Mouse (Mus musculus) CH12.LX (cell line): ENCODE data around the gene Plekhm3.

Source experiments
- CTCF ChIP-seq, 2 experiments: IDR thresholded peaks in 1 of 2; conservative IDR thresholded peaks in 1 of 2; 2 replicates each; pipeline ENCODE4 v1.5.1; 2011 to 2012; ENCODE audit warnings: low read depth in 2 of 2, low read length in 2 of 2, improper control_type of control experiment in 1 of 2, inconsistent platforms in 1 of 2, mild to moderate bottlenecking in 1 of 2, moderate library complexity in 1 of 2
- HCFC1 ChIP-seq: IDR thresholded peaks from 2 replicates; pipeline ENCODE4 v1.6.1; 2012; ENCODE audit warnings: low read depth, mild to moderate bottlenecking, inconsistent platforms, low read length, improper control_type of control experiment
- NRF1 ChIP-seq: IDR thresholded peaks from 2 replicates; pipeline ENCODE4 v1.6.1; 2014; ENCODE audit warnings: low read depth, mild to moderate bottlenecking, inconsistent platforms, low read length, improper control_type of control experiment, moderate library complexity
- POLR2A ChIP-seq: IDR thresholded peaks from 2 replicates; pipeline ENCODE4 v1.6.1; 2011; ENCODE audit warnings: low read depth, mild to moderate bottlenecking, improper control_type of control experiment, low read length
- TCF12 ChIP-seq: IDR thresholded peaks from 2 replicates; pipeline ENCODE4 v1.6.1; 2014; ENCODE audit warnings: low read depth, mild to moderate bottlenecking, inconsistent platforms, low read length, improper control_type of control experiment
- ZKSCAN1 ChIP-seq: IDR thresholded peaks from 2 replicates; pipeline ENCODE4 v1.6.1; 2012; ENCODE audit warnings: low read depth, inconsistent platforms, low read length, improper control_type of control experiment, borderline replicate concordance

- TF ChIP-seq NRF1 (no peak), CTCF (conservative IDR thresholded peaks at IDR 0.05 in 1 of 2, IDR thresholded peaks at IDR 0.05 in 1 of 2; ENCODE audit: low read depth in 2 of 2, low read length in 2 of 2) (no peak), TCF12 (no peak), ZKSCAN1 (no peak), HCFC1 (no peak), POLR2A (no peak)
Measured at GRCm38 (mm10) chr1:64844978-64845377, 111.6 kb downstream of the Plekhm3 start.
